Mouse (Mus musculus) cerebellum, postnatal 4 days (tissue): ENCODE results near the gene Gga2.

Experiments
- DNase-seq, 2 experiments: peaks; one replicate each; pipeline ENCODE4 v3.0.0; 2022; ENCODE audit warnings: low spot score in 2 of 2, mixed read lengths in 1 of 2

Gga2 gene

DNA sequence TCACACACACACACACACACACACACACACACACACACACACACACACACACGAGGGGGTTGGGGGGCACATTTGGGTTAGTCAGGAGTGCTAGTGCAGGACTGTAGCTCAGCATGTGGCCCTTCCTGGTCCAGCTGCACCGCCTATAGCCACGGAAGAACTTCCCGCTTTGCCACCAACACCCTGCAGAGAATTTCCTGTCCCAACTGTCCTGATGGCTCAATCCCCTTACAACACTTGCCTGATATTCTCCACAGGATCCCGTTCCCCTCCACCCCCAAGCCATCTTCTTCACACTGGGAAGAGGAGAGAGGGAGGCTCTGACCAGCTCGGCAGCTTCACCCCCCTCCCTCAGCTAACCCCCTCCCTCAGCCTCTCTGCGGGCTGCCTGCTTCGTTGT is 20.6 kb downstream of the Gga2 start:
- no peak for DNase-seq

DNA sequence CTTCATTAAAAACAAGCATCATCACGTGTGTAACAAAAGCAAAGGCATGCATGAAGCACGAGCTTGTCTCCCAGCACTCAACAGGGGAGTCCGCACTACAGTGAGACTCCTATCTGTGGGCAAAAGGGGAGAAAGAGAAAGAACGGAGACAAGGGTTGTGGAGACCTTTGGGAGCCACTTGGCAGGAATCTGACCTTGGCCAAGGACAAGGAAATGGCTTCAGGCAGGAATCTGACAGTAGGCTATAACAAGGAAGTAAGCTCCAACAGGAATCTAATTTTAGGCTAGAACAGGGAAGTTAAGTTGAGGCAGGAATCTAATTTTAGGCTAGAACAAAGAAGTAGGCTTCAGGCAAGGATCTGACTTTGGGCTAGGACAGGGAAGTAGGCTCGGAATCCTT is 25.1 kb downstream of the Gga2 start:
- no peak for DNase-seq

DNA sequence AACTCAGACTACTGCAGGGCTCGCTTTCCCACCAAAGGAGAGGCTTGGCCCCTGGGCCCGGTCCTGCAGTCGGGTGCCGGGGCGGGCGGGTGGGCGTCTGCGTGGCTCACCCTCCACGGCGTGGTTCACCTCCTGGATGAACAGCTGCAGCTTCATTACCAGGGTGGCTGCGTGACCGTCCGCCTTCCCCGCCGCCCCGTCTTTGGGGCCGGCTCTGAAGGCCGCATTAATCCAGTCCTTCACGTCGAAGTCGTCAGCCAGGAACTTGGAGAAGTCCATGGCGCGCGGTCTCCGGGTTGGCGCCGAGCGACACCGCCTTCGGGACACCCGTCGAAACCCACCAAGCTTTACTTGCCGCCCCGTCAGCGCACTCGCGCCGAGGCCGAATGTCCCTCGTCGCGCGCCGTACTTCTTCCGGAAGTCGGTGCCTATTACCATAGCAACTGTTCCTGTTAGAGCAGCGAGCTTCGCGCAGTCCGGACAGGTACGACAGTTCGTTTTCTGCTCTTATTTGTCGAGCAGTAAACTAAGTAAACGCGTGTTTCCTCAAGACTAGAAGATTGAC is 39.6 kb downstream of the Gga2 start, which contains the start of gene Cog7:
Cog7 (minus strand) TSS at position 405 of the 565 bp plus-strand sequence.
- peak; percentile 87 to 97 for DNase-seq

DNA sequence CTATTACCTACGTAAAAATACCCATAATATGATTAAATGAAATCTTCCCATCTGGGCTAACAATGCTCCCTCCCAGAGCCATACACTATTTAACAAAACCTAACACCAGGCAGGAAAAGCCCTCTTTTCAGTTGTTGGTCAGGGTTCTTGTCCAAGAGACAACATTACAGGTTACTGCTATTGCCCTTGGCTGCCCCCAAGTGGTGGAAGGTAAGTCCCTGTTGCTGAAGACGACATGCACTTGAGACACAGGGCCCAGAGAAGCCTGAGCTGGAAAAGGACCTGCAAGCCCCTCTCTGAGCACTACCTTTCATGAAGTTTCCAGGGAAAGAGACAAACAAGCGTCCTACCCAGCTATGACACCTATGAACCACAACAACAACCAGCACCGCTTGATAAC is 46.0 kb downstream of the Gga2 start:
- DNase-seq: peak in 1 of 2 experiments; percentile 63

DNA sequence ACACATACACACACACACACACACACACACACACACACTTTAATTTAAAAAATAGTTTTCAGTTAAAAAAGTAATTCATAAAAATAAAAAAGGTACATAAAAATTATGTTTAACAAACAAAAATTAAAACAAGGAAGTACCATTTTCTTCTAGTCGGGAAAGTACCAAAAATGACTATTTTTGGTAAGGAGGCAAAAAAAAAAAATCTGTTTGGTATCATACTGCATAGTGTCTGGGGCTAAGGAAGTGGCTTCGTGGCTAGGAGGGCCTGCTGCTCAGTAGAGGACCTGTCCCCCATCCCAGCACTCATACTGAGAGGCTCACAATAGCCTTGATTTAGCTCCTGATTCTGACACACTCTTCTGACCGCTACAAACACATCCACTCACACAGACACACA is 49.3 kb downstream of the Gga2 start:
- DNase-seq: no peak

DNA sequence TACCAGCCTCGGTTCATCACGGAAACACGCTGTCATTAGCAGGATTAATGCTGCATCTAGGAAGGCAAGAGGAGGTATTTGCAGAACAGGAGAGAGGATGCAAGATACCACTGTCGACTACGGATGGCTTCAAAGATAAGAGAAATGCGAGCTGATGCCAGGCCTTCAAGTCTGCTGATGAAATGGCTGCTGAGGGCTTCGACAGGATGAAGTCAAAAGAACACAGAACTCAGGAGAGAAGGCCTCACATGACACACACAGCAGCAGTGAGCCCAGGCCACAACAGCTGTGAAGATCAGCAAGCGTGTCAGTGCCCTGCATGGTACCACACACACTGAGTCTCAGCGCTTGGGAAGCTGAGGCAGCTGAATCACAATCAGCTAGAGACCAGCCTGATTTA is 50.8 kb downstream of the Gga2 start:
- no peak for DNase-seq

DNA sequence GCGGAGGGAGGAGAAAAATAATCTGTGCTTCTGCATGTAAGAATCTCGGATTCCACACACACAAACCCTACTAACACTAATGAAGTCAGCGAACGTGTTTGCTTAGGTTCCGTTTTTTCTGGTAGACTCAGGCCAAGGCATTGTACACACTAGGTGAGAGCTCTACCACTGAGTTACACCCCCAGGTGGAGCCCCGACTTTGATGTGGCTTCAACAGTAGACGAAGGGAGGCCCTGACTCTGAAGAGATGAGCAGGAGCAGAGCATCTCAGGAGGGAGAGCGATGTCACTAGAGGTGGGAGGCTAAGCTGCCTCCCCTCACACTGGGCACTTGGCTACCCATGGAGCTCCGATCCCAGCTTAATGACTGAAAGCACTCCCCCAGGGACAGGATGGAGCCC is 52.2 kb downstream of the Gga2 start:
- DNase-seq: no peak

DNA sequence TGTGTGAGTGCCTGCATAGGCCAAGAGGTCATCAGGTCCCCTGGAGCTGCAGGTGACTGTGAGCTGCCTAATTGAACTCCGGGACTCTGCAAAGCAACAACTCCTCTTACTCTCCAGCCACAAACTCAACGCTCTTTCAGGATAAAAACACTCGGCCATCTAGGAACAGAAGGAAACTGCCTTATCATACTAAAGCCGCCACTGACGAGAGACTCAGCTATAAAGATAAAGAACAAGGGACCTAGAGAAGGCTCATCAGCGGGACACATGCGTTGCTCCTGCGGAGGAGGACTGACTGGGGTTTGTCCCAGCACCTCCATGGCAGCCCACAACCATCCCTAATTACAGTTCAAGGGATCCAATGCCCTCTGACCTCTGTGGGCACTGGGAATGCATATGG is 52.8 kb downstream of the Gga2 start:
- no peak for DNase-seq

DNA sequence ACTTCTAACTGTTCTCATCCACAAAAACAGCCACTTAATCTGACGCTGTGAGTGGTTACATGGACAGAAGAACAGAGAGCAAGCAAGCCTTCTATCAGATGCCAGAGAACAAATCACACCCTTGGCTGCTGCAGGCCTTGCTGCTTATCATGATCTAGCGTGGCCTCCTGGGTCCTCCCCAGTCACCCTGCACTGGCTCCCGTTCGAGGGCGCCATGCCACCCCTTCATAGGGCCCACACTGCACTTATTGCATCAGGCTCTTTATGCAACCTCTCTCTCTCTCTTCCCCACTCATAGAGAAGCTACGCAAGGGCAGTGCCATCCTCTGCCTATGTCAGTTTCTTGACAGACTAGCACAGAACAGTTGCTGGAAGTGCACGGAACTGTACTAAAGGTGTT is 54.9 kb downstream of the Gga2 start:
- DNase-seq: no peak

DNA sequence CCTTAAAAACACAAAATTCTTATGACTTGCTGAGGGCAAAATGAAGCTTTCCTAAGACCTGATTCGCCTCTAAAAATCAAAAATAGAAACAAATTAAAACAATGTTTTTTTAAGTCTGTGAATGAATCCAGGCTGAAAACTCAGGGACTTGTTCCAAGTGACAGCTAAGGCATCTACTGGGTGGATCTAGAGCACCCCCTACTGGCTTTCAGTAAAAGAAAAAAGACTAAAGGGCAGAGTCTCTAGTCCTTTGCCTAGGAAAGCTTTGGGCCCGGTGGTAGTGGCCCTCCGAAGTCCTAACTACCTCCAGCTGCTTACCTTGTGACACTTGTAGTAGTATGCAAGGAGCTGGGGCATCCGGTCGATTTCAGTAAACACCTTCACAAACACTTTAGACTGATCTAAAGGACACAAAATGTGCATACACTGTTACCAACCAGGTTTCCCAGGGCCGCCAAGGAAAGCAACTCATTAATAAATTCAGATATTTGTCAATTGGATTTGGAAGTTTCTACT is 57.1 kb downstream of the Gga2 start:
- peak in 1 of 2 experiments; percentile 65 for DNase-seq

DNA sequence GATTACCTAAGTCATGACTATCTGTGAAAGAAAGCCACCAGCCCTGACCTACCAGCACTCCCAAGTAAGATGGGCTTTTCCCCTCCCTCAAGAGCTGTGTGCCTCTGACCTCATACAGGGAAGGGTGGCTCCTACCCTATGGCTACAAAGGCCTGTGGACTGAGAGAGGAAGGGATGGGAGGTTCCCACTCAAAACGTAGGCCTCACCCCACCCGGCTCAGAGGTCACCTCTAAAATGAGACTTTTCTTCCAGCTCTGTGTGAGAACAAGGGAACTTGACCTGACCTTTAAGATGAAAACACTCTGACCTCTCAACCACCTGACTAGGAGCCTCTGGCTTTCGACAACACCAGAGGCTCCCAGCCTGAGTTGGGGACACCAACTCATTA is 58.5 kb downstream of the Gga2 start:
- no peak for DNase-seq

DNA sequence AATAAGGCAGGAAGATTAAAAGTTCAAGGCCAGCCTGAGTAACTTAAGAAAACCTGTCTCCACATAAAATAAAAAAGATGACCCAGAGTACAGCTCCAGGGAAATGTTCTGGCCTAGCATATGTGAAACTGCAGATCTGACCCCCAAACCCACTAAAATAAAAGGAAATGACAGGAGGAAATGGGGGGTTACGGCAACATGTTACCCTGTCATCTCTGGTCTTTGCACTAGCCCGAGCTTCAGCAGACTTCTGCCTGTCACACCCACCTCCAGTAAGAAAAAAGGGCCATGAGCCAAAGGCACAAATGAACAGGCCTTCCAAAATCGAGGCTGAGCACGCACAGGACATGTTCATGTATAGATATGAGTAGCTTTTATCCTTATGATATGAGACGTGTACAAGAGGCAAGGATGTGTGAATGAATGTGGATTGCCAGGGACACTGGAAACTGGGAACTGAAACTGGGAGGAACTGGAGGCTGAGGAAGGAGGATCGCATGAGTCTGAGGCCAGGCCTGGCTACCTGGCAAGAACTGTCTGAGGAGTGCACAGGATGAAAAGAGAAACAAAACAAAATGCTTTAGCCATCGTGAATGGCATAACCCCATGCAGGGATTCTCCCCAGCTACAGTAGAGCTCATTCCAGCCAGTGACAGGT is 59.0 kb downstream of the Gga2 start:
- no peak for DNase-seq

DNA sequence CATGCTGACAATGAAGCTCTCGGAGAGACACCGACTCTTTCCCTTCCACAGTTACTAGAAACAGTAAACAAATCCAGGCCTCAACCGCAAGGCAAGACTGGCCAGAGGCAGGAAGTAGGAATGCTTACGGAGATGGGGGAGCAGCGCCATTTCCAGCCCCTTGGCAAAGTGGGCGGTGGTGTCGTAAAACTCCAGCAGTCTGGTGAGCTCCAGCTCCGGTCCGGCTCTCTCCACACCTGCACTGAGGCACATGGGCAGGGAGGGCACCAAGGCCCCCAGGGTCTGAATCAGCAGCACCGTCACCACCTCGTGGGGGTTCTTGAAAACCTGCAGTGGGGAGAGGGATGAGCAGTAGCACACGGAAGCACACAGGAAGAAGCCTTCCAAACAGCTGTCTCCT is 65.2 kb downstream of the Gga2 start:
- DNase-seq: no peak

DNA sequence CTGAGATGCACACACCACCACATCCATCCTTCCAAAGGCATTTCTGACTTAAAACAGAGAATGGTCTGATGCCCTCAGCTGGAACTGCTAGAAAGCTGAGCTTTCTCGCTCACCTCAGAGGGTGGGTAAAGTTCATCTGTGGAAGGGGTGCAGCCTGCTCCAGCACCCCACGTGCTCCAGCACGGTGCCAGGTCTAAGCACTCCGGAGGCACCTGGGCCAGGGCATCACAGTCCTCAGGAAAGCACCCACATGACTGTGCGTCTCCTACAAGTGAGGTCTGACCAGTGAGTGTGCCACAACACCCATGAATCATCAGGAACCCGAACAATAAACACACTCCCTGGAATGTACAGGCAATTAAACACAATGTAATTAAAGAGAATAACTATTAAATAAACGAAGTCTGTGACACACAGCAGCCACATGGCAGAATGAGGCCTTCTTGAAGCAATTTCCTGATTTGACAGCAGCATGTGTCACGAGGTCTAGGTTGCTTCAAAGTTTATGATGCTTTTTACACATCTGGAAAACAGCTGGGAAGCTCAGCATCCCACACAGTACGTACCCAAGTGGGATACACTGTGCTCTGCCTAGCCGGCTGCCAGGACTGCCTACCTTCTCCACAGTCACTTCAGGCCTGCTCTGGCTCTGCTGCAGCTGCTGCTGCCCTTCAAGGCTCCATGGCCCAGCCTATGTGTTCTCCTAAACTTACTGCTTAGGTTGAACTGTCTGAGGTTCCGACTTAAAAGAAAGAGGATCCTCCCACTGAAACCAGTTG is 65.9 kb downstream of the Gga2 start:
- DNase-seq: no peak

DNA sequence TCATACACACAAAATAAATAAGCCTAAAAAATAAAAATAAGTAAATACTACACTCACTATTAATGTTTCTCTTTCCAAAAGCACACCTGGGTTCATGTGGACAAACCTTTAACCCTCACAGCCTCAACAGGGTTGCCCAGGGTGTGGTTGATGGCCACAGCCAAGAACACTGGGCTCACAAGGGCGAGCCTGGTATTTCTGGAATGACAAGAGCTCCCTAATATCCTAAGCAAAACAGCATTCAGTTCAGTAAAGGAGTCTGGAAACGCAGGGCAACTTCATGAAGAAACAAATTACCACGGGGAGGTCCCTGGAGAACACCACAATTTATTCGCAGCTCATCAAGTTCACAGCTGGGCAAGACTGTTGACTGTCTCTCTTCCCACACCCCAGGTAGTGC is 73.5 kb downstream of the Gga2 start:
- no peak for DNase-seq

DNA sequence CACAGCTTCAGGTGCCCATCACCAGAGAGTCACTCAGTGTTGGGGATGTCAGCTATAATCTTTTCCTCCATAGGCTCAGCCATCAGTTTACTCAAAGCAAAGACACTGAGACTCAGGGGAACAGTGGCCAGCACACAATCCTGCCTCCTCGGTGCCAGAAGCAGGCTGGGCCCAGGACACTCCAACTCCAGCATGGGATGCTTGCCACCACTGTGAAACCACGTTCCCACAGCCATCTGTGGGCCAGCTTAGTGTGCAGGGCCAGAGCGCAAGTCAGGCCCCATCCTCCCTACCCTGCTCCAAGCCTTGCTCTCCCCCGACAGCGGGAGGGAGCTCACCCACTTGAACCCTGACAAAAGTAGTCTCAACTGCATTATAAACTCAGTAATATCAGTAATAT is 74.8 kb downstream of the Gga2 start:
- peak in 1 of 2 experiments; percentile 59 for DNase-seq

DNA sequence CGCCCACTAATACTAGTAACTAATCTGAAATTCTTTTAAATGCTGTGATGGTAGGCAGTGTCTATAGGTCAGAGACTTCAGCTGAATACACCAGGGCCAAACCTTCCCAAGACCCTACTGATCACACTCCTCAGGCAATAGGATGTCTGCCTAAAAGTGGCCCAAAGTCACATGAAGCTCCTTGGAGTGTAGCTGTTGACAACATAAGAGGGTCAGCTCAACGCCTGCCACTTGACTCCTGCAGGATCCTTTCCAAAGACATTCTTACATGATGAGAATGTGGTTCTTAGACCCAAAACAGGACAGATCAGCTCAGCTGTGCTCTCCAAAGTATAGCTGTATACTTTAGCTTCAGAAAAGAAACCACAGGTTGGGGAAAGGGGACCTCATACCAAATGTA is 78.7 kb downstream of the Gga2 start:
- no peak for DNase-seq

DNA sequence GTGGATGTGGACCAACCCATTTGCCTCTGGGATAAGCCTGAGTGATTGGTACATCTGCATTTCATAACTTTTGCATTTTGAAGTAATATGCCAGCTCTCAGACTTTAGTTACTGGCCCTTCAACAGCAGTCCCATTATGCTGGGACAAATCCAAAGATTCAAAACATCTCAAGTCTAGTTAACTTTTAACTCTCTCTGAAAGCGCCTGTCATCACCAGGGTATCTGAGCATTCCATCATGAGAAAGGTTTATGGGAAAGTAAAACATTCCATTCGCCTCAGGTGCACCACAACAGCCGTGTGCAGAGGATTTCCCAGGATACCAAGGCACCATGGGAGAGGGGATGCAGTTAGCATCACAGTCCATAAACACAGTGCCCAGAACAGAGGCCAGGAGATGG is 79.4 kb downstream of the Gga2 start:
- DNase-seq: no peak

DNA sequence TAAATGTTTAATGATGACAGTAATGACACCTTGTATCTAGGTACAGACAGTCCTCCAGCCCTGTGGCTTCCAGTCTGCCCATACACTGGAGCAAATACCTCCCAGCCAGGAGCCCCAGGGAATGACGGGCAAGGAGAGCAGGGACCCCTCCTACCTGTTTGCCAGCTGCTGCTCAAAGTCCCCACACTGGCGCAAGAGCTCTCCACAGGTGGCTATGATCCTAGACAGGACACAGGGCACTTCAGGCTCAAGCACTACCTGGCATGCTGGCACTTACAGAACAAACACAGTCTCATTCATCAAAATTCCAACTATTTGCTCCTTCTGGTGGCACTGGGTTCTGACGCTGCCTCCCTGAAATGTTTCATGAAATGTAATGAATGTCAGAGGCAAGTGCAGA is 80.0 kb downstream of the Gga2 start:
- no peak for DNase-seq

DNA sequence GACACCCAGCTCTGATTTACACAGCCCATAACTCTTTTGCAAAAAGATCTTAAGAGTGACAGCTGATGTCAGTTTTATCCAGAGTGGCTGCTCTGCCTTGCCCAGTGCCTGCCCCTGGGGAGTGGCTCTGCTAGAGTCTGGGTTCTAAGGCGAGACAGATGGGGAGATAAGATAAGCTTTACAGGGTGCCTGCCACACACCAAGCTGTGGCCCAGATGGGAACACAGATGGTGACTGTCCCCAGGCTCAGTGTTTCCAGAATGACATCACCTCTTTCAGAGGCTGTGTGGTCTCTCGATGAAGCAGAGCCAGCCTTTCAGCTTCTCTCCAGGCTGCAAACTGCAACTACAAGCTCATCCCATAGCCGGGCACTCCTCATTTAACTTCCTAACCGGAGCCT is 81.3 kb downstream of the Gga2 start:
- DNase-seq: peak in 1 of 2 experiments; percentile 69

DNA sequence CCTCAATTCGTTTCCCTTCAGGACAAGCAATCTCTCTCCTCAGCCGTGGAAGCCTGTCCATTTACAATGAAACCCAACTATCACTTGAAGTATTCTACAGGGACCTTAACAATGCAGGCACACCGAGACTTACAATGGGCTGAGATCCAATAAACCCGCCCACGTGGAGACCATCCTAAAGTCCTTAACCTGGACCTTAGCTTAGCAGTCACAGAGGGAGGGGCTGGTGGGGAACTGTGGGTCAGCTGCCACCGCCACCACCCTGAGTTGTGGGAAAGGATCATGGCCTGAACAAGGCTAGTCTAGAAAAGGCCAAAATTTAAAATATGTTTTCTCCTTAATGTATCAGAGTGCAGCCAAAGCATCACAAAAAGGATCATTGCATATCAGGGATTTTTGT is 81.8 kb downstream of the Gga2 start:
- DNase-seq: no peak

DNA sequence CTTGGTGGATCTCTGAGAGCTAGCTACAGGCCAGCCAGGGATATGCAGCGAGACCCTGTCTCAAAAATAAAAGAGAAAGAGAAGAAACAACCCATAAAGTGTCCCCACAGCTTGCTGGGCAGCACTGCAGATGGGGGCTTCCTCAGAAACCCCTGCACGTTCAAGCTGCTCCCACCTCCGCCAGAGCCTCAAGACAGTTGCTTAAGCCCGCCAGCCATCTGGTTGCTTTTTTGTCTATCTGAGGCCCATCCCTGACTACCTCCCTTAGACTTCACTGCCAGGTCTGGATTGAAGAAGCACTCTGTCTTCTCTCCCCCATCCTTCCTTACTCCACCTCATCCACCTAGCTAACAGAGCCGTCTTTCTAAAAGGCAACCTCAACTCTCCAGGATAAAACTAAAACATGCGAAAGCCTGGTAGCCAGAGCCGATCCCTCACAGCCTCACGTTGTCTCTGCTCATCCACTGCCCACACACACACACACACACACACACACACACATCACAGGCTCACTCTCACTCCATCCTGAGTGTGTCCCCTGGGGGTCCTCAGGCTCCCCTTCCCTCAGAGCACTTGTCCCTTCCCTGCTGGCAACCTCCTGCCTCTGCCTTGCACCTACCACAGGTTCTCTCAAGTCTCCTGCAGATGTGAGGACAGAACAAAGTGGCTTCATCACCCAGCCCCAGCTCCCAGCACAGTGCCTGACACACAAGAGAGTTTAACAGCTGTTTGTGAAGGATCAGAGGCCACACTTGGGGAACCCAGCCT is 82.7 kb downstream of the Gga2 start:
- DNase-seq: no peak
